Mouse (Mus musculus) lung, embryonic 15.5 days (tissue): ENCODE results near the gene Tmem82. TPM values are rescaled to one million over a fixed set of nuclear protein-coding genes. Genes with fewer than 3 reads are reported as not detected.

ENCODE experiments used
- ATAC-seq: fragments of 200-750 bp; cut with Nextera tagmentation; 2 replicates; pipeline ENCODE4 v1.8.0; 2017; ENCODE audit warnings: moderate number of reproducible peaks, borderline replicate concordance; ENCODE audit not compliant: low FRiP score, low TSS enrichment; ENCODE audit errors: extremely low read depth
- H3K27ac ChIP-seq: fragments of 300-500 bp; sonication (generic); 2 replicates; pipeline ENCODE4 v1.5.1; 2015; ENCODE audit warnings: moderate library complexity, mild to moderate bottlenecking, inconsistent platforms
- H3K27me3 ChIP-seq: fragments of 300-500 bp; sonication (generic); 2 replicates; pipeline ENCODE4 v1.6.1; 2015; ENCODE audit warnings: inconsistent platforms
- H3K36me3 ChIP-seq: fragments of 300-500 bp; sonication (generic); 2 replicates; pipeline ENCODE4 v1.6.1; 2015; ENCODE audit warnings: inconsistent platforms
- H3K4me1 ChIP-seq: fragments of 300-500 bp; sonication (generic); 2 replicates; pipeline ENCODE4 v1.6.1; 2015; ENCODE audit warnings: inconsistent platforms
- H3K4me2 ChIP-seq: fragments of 300-500 bp; sonication (generic); 2 replicates; pipeline ENCODE4 v1.6.1; 2015; ENCODE audit warnings: inconsistent platforms, mild to moderate bottlenecking, moderate library complexity
- H3K4me3 ChIP-seq: fragments of 300-500 bp; sonication (generic); 2 replicates; pipeline ENCODE4 v1.5.1; 2015; ENCODE audit warnings: mild to moderate bottlenecking, inconsistent platforms
- H3K9ac ChIP-seq: fragments of 300-500 bp; sonication (generic); 2 replicates; pipeline ENCODE4 v1.6.1; 2015; ENCODE audit warnings: inconsistent platforms
- H3K9me3 ChIP-seq: fragments of 300-500 bp; sonication (generic); 2 replicates; pipeline ENCODE4 v1.6.1; 2016; ENCODE audit warnings: inconsistent platforms
- WGBS: fragments of 180-500 bp; shearing (Covaris S2); methylation state at CpG from one replicate; pipeline ENCODE4 v1.1.7; 2015; 5-methylcytosine and 5-hydroxymethylcytosine counted together
- polyA plus RNA-seq: library from polyadenylated mRNA; unstranded; fragments of >200 nt; fragmentation: Nextera tagmentation; extraction: Ambion mirVana; gene quantifications from 2 replicates; pipeline ENCODE4 v1.2.1, GENCODE M21; 2015

The Tmem82 gene
- polyA plus RNA-seq, 1 experiment from 2014 or later: 0.49 TPM

GRCm38 (mm10) chr4:141603921-141604320 is 14.5 kb downstream of the Tmem82 start:
- WGBS: 60% methylated on average over 4 of the region's 4 CpGs
- peaks cover 51% of the 10 kb centered on the region for H3K4me1 ChIP-seq
- H3K27me3 ChIP-seq: no peaks in the 10 kb centered on the region
- no peak overlapping the region for H3K9ac ChIP-seq
- peak overlapping the region; percentile 70 for H3K27ac ChIP-seq
- no peaks in the 10 kb centered on the region for H3K36me3 ChIP-seq
- H3K9me3 ChIP-seq: no peaks in the 10 kb centered on the region
- no peak overlapping the region for H3K4me3 ChIP-seq
- no peak overlapping the region for H3K4me2 ChIP-seq
- no peak for ATAC-seq

DNA sequence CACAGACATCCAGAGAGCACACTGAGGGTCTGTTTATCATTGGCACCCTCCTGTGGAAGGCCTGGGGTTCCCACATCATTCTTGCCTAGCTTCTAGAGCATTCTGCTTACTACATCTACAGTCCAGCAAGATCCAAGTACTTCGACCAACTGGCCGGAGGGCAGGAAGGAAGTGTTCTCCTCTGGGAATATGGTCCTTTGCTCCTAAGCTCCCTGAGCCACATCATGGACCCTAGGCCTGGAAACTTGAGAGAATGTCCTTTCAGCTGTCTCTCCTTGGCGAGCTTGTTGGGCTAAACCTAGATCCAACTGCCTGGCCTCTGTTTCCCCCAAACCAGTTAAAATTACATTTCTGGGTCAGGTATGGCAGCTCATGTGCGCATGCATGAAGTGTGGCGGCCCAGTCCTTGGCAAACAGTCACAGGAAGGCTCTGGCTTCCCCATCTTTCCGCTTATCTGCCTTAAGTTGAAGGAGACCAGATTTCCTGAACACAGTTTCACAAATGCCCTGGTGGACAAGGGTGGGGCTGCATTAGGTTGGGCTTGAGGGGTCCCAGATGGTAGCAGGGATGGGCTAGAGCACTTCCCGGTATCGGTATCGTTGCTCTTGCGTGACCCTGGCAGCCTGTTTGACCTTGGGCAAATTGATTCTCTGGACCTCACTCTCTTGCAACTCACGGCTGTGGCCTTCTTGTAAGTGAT is 15.8 kb downstream of the Tmem82 start:
- 68% methylated on average over 11 of the region's 11 CpGs for WGBS
- Histone ChIP-seq H3K27ac (peak overlapping the region; percentile 37; the same call in 1 of the 2 replicates), H3K9ac (no peak overlapping the region), H3K36me3 (no peaks in the 10 kb centered on the region), H3K4me3 (no peak overlapping the region), H3K4me2 (no peak overlapping the region), H3K27me3 (no peaks in the 10 kb centered on the region), H3K9me3 (no peaks in the 10 kb centered on the region), H3K4me1 (peaks cover 61% of the 10 kb centered on the region)
- ATAC-seq: no peak

- WGBS: 70% methylated on average over 12 of the region's 12 CpGs
- Histone ChIP-seq H3K9me3 (no peaks in the 10 kb centered on the region), H3K27ac (0 out of 2 replicates have a peak overlapping the region, but pooled peaks have one; percentile 90), H3K4me1 (peaks cover 66% of the 10 kb centered on the region), H3K9ac (no peak overlapping the region), H3K27me3 (no peaks in the 10 kb centered on the region), H3K4me2 (no peak overlapping the region), H3K36me3 (no peaks in the 10 kb centered on the region), H3K4me3 (no peak overlapping the region)
- ATAC-seq: no peak
These were observed 17.1 kb downstream of the Tmem82 start for GRCm38 (mm10) chr4:141601148-141601862.

DNA sequence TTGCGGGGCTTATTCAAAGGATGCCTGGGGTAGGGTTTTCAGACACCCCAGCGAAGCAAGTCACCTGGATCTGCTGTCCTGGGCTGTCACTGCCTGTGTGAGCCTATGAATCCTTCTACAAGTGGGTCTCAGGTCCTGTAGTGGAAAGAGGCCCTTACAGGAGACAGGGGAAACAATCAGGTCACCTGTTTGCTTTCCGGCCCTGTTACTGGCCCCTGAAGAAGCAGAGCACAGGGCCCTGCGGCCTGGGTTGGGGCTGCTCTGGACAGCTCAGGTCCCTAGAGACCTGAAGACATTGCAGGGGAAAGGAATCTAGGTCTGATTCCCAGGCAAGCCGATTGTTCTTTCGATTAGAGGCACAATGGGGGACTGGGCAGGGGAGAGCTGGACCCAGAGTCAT is 18.1 kb downstream of the Tmem82 start:
- Histone ChIP-seq H3K4me1 (peaks cover 59% of the 10 kb centered on the region), H3K4me2 (peak overlapping the region; percentile 93; the same call in 1 of the 2 replicates)

DNA sequence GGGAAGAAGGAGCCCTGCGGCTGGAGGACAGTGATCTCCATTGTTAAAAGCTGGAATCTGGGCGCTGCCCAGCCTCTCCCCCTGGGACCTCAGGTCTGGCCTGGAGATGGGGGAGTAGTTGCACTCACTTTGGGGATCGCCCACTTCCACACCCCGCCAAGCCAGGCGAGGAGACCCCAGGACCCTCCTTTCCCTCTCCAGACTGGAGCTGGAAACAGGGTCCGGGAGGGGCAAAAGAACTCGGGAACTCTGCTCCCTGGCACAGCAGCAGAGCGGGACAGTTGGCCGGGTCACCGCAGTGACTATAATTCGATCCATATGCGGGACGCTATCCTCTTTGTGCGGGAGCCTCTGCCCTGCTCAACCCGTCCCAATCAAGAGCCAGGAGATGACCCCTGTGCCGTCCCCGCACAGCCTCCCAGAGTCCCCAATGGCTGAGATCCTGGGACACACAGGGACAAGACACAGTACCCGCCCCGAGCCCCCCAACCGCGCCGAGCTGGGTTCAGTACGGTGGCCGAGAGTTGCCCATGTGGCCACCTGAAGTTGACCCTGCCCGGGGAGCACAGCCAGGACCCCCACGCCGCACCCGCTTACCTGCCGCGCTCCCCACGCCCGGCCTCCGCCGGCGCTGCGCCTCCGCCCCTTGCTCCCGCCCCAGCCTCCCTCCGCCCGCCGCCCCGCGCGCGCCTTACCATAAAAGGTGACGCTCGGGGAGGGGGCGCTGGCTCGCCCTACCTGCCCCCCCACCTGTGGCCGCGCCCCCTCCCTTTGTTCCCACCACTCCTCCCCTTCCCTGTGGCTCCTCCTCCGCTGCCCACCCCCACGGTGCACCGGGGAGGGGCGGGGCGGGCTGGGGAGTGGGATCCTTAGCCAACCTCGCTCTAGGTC is 18.9 kb downstream of the Tmem82 start:
- Histone ChIP-seq H3K9me3 (no peaks in the 10 kb centered on the region), H3K4me2 (peak overlapping the region; percentile 93), H3K9ac (peak overlapping the region; percentile 79), H3K27ac (peak overlapping the region; percentile 90), H3K27me3 (no peaks in the 10 kb centered on the region), H3K4me3 (peak overlapping the region; percentile 73), H3K4me1 (peaks cover 51% of the 10 kb centered on the region), H3K36me3 (peaks cover 9% of the 10 kb centered on the region)
- ATAC-seq: peak; percentile 6; the same call in 1 of the 2 replicates
- WGBS: under 1% methylated on average over 41 of the region's 57 CpGs

More for the DNA sequence above, 18.1 kb downstream of the Tmem82 start:
- Histone ChIP-seq H3K27ac (peak overlapping the region; percentile 90), H3K9me3 (no peaks in the 10 kb centered on the region), H3K27me3 (no peaks in the 10 kb centered on the region), H3K9ac (no peak overlapping the region), H3K4me3 (no peak overlapping the region), H3K36me3 (0 out of 2 replicates have a peak, but pooled peaks cover under 1% of the 10 kb centered on the region)
- 42% methylated on average over 6 of the region's 6 CpGs for WGBS
- ATAC-seq: no peak

DNA sequence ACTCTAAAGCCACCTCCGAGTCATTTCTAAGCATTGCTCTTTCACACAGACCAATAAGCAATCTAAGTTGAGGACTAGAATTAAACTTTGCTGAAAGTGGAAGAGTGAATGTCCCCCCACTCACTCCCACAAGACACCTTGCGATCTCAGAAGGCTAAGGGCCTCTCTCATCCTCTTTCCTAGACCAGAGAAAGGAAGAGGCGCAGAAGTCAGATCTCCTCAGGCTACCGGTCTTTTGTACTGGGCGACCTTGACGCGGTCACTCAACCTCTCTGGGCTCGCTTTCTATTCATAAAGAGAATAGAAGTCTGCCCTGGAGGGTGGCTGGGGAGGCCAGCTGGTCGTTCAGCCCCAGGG is 19.6 kb downstream of the Tmem82 start:
- Histone ChIP-seq H3K4me1 (peaks cover 44% of the 10 kb centered on the region), H3K4me3 (peak overlapping the region; percentile 73), H3K27ac (peak overlapping the region; percentile 90), H3K4me2 (peak overlapping the region; percentile 93), H3K9me3 (no peaks in the 10 kb centered on the region), H3K36me3 (peaks cover 15% of the 10 kb centered on the region), H3K27me3 (no peaks in the 10 kb centered on the region), H3K9ac (peak overlapping the region; percentile 79)
- ATAC-seq: no peak
- 2% methylated on average over 9 of the region's 9 CpGs for WGBS

GRCm38 (mm10) chr4:141598199-141598893 is 20.1 kb downstream of the Tmem82 start:
- Histone ChIP-seq H3K27ac (peak overlapping the region; percentile 90), H3K4me3 (peak overlapping the region; percentile 73), H3K4me2 (peak overlapping the region; percentile 93), H3K4me1 (peaks cover 43% of the 10 kb centered on the region), H3K36me3 (peaks cover 17% of the 10 kb centered on the region), H3K9me3 (no peaks in the 10 kb centered on the region), H3K27me3 (no peaks in the 10 kb centered on the region), H3K9ac (peak overlapping the region; percentile 79)
- peak; percentile 69 for ATAC-seq
- 0% methylated on average over 19 of the region's 19 CpGs for WGBS

GRCm38 (mm10) chr4:141596700-141597328 is 21.6 kb downstream of the Tmem82 start:
- H3K4me2 ChIP-seq: no peak overlapping the region
- no peaks in the 10 kb centered on the region for H3K27me3 ChIP-seq
- H3K9ac ChIP-seq: no peak overlapping the region
- no peaks in the 10 kb centered on the region for H3K9me3 ChIP-seq
- H3K36me3 ChIP-seq: peaks cover 32% of the 10 kb centered on the region
- H3K27ac ChIP-seq: no peak overlapping the region
- ATAC-seq: no peak
- H3K4me3 ChIP-seq: no peak overlapping the region
- H3K4me1 ChIP-seq: peaks cover 35% of the 10 kb centered on the region
- WGBS: 83% methylated on average over 8 of the region's 8 CpGs

DNA sequence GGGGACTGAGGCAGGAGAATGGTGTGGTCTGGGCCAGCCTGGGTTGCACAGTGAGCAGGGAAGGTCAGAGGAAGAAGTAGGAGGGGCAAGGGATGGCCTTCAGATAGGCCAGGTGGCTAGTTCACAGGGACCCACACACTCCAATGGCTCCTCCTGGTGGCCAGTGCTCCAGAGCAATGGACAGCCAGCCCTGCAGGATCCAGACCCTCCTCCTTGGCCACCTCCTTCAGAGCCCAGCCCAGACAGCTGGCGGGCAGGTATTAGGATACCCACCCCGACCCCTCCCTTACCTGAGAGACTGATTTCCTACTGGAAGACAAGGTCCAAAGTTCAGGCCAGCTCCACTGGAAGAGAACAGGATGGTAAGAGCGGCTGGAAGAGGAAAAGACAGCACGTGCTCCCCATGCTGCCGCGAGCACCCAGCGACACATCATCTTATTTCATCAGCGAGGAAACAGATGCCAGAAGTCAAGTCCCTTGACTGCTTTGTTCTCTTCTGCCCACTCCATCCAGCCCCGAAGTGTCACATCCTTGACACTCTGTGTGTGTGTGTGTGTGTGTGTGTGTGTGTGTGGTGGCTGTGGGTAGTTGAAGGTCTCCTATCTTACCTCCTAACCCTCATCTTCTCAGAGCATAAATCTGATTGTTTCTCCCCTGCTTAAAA is 22.7 kb downstream of the Tmem82 start:
- Histone ChIP-seq H3K27me3 (no peaks in the 10 kb centered on the region), H3K4me2 (no peak overlapping the region), H3K9me3 (no peaks in the 10 kb centered on the region), H3K9ac (no peak overlapping the region), H3K4me3 (no peak overlapping the region), H3K36me3 (peaks cover 42% of the 10 kb centered on the region), H3K27ac (no peak overlapping the region), H3K4me1 (peaks cover 25% of the 10 kb centered on the region)
- 76% methylated on average over 9 of the region's 9 CpGs for WGBS
- no peak for ATAC-seq

DNA sequence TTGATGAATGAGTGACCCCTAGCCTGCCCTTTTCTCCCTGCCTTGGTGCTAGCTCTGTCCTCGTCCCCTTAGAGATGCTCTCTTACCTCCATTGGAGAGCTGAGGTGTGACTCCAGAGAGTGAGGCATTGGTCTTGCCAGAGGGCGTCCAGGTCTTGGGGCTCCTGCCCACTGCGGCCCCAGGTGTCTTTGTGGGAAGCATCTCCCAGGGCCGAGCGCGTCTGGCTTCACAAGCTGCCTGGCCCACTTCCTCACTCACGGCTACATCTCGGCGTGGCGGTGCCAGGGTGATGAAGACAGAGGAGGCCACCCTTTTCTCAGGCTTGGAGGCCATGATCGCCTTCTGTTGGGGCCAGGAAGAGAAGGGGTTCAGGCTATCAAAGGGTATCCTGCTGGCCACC is 23.3 kb downstream of the Tmem82 start:
- H3K36me3 ChIP-seq: peaks cover 45% of the 10 kb centered on the region

More for the DNA sequence above, 23.3 kb downstream of the Tmem82 start:
- Histone ChIP-seq H3K27me3 (no peaks in the 10 kb centered on the region), H3K27ac (no peak overlapping the region), H3K4me3 (no peak overlapping the region), H3K4me2 (no peak overlapping the region), H3K9ac (no peak overlapping the region), H3K4me1 (peaks cover 19% of the 10 kb centered on the region), H3K9me3 (no peaks in the 10 kb centered on the region)
- WGBS: 89% methylated on average over 11 of the region's 11 CpGs
- no peak for ATAC-seq
